Mouse (Mus musculus) heart, postnatal 0 days (tissue): ENCODE measurements around the gene Slc44a1.

ENCODE experiments used
- CTCF ChIP-seq: IDR thresholded peaks from 2 replicates; pipeline ENCODE4 v1.5.1; 2016; ENCODE audit warnings: antibody characterized with exemption, control low read depth, low read depth
- EP300 ChIP-seq: IDR thresholded peaks from 2 replicates; pipeline ENCODE4 v1.6.1; 2016; ENCODE audit warnings: antibody characterized with exemption, low read depth

- TF ChIP-seq CTCF (no peak), EP300 (no peak)
These were observed 79.2 kb downstream of the Slc44a1 start for GRCm38 (mm10) chr4:53519429-53519828.
